Mouse (Mus musculus): Measurements from ENCODE around the gene Myh10.
"Not testable (repeated sequence)": the region's sequence is repeated elsewhere in the genome, so short reads cannot be mapped to it uniquely, and the experiment has no call there.

The Myh10 gene

DNA sequence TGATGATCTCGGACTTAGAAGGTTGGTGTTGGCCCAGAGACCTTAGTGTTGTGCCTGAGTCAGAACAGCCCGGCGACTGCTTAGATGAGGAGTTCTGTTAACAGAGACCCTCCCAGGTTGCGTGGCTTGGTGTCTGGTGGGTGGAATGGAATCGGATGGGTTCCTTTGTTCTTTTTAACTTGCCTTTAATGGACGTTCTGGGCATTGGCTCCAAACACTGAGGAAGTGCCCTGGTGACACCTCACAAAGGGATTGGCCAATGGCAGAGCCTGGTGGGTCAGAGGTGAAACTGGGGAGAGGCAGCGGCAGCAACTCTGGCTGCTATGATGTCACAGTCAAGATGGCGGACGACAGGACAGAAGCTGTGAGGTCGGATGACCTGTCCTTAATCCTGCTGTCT is 99.4 kb downstream of the Myh10 start:
- no peak for DNase-seq (ENCODE audit: extremely low spot score)

DNA sequence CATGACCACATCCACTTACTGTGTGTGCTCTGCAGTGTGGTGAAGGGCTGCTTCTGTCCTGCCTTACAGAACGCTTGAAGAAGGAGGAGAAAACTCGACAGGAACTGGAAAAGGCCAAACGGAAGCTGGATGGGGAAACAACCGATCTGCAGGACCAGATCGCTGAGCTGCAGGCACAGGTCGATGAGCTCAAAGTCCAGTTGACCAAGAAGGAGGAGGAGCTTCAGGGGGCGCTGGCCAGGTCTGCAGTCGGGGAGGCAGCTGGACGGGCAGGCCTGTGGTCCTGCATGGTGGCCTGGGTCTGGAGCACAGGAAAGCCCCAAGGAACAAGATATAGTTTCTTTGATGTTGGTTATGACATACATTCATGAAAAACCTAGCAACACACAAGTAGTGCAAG is 100.4 kb downstream of the Myh10 start:
- DNase-seq (ENCODE audit: extremely low spot score), result no peak

DNA sequence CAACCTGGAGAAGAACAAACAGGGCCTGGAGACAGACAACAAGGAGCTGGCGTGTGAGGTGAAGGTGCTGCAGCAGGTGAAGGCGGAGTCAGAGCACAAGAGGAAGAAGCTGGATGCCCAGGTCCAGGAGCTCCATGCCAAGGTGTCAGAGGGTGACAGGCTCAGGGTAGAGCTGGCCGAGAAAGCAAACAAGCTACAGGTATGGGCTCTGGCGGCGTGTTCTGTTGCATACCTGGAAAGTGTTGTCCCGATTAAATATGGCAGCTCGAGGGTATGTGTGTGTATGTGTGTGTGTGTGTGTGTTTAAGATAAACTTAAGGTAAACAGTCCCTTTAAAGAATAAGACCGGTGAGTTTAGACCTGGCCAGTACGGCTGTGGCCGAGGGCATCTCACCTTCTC is 106.9 kb downstream of the Myh10 start:
- DNase-seq (ENCODE audit: extremely low spot score), result no peak

DNA sequence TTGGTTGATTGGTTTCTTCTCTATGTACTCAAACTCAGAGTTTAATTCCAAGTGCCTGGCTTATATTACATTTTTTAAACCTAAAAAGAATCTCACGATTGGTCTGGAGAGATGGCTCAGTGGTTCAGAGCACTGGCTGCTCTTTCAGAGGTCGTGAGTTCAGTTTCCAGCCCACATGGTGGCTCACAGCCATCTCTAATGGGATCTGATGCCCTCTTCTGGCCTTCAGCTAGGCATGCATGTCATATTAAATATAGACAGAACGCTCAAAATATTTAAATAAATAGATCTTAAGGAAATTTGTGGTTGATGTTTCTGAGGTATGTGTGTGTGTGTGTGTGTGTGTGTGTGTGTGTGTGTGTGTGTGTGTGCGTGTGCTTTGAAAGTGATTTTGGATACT is 113.8 kb downstream of the Myh10 start:
- DNase-seq (ENCODE audit: extremely low spot score), result no peak

DNA sequence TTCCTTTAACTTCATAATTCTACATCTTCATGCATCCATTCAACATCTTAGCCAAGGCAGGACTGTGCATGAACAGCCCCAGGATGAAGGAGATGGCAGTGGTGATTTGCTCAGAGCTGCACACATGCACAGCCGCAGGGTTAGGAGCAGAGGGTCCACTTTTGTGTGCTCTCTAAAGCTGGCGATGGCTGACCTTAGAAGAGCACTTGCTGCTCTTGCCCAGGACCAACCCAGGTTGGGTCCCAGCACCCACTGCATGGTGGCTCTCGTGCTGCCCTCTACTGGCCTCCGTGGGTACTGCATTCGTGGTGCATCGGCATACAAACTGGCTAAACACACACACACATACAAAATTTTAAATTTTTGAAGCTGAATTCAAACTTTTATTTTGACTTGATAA is 116.4 kb downstream of the Myh10 start:
- DNase-seq (ENCODE audit: extremely low spot score), result peak; percentile 71

DNA sequence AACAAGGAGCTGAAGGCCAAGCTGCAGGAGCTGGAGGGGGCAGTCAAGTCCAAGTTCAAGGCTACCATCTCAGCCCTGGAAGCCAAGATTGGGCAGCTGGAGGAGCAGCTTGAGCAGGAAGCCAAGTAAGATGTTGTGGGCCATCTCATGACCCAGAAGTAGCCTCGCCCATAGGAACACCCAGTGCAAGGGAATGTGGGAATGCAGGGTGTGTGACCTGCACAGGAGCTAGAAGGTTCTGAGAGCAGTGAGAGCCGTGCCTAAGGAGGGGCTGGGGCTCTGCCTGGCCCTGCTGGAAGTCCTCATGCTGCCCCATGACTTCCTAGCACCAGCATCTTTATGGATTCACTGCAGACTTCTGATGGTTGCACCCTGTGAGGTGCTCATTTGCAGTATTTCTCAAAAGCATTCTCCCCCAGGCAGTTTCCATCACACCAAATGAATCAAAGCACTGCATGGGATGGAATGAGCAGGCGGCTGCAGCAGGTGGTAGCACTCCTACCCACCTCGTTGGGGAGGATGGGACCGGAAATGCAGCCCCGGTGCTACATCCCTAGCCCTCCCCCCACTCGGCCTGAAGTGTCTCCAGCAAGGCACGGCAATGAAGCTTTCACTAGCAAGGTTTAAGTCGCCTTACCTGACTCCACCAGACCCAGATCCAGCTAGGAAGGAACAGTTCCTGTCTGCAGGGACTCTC is 120.7 kb downstream of the Myh10 start:
- no peak for DNase-seq (ENCODE audit: extremely low spot score)

DNA sequence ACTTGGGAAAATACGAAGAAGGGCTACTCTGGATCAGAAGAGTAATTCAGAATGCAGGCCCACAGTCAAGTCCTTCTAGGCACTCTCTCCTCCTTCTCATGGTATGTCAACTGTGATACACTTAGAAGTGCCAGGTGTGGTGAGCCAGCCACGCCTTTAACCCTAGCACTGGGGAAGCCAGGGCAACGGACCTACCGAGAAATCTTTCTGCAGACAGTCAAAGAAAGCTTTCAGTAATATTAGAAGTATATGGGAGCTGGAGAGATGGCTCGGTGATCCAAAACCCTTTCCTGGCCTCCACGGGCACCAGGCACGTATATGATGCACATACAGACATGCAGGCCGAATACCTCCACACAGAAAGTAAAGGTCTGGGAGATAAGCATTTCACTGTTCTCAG is 127.1 kb downstream of the Myh10 start:
- no peak for DNase-seq (ENCODE audit: extremely low spot score)

DNA sequence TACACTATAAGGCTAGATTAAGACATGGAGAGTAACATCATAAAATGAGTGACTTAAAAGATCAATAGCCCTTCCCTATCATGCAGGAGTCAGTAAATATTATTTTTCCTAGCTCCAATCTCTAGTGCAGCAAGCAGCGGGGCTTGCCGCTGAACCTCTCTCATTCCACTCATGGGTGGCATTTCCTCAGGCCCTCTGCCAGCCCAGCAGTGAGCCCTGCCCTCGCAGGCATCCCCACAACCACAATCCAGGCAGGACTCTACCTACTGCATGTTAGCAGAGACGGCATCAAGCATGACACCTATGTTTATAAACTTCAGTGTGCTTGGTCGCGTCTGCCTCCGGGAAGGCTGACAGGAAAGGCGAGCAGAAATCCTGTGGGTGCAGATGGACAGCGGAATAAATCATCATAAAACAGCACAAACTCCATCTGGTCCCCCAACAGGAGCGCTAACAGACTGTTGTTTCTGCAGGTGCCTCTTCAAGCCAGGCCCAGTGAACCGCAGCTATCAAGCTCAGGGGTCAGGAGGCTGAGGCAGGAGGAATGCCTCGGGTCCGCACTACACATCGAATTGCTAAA is 128.0 kb downstream of the Myh10 start:
- DNase-seq (ENCODE audit: extremely low spot score), result no peak

DNA sequence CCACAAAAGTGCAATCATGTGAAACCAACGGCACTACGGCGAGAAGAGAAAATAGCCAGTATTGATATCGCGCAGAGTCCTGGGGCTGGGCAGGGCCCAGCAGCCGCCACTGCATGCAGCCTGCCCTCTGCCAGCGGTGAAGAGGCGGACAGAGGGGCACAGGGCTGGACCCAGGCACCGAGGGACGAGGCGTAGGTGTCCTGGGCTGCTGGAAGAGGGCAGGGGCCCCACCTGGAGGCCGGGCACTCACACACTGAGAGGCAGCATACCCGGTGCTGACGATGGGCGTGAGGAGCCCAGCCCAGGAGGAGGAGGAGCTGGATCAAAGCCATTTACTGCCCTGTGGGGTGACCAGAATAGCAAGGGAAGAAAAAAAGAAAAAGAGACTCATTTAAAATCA is 131.0 kb downstream of the Myh10 start:
- no peak for DNase-seq (ENCODE audit: extremely low spot score)

DNA sequence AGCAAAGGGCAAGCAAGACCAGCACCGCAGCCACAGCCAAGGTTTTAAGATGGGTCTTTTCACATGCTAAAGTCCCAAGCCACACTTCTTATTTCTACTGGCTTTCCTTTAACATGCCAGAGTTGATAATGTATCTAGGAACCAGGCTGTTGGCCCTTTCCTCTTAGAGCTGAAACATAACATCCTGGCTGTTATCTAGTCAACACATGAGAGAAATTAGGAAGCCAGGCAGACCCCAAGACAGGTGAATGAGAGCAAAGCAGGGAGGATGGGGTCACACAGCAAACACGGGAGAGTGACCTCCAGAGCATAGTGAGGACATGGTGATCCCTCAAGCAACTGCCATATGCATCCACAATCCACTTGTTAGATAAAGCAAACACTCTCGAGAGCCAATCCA is 135.4 kb downstream of the Myh10 start:
- DNase-seq (ENCODE audit: extremely low spot score), result no peak

DNA sequence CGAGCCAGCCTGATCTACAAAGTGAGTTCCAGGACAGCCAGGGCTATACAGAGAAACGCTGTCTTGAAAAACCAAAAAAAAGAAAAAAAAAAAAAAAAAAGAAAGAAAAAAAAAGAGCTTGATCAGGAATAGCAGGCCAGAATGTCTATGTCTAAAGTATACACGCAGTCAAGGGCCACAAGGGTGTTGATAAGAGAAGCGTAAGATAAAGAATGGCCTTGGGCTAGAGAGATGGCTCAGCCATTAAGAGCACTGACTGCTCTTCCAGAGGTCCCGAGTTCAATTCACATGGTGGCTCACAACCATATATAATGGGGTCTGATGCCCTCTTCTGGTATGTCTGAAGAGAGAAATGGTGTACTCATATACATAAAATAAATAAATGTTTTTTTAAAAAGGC is 140.2 kb downstream of the Myh10 start:
- DNase-seq (ENCODE audit: extremely low spot score), result not testable (repeated sequence)

DNA sequence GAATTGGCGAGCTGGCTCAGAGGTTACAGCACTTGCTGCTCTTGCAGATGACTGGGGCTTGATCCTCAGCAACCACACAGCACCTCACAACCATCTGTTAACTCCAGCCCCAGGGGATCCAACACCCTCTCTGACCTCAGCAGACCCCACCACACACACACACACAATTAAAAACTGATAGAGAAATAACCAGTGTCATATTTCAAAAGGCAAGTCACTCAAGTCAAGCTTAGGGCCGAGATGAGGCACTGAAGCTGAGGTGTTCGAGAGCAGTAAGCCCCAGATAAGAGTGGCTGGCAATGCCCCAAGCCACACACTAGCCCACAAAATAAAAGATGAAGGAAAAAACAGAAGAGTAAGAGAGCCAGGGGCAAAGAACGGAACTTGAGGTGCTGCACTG is 141.4 kb downstream of the Myh10 start:
- DNase-seq (ENCODE audit: extremely low spot score), result no peak

DNA sequence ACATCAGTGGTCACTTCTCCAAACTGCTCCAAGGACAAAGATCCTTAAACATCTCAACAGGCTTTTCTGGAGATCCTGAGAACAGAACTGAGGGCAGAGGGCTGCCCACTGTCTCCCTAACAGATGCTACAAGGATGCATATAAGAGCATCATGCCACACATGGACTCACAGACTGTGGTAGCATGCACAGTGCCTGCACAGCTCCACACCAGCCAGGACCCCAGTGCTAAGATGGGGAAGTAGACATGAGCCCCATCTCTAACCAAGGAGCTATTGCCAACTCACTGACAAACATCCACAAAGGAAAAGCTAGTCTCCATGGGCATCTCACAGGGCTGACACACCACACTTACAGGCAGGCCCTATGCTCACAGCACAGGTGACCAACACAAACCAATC is 142.2 kb downstream of the Myh10 start:
- DNase-seq (ENCODE audit: extremely low spot score), result no peak

DNA sequence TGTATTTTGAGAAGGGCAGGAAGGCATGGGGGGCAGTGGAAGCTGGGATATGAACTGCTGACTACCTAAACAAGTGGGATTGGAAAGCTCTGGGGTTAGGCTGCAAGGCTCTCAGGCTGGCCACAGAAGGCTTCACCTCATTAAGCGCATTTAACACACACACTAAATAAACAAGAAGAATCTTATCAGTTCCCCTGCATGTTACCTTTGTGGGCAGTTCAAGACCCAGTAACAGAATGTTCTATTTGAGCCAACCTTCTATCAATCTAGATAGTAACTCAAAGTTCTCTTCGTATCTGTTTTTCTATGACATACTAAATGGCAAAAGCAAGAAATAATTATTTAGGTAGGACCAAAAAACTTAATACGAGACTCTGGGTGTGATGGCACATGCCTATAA is 143.7 kb downstream of the Myh10 start:
- no peak for DNase-seq (ENCODE audit: extremely low spot score)

DNA sequence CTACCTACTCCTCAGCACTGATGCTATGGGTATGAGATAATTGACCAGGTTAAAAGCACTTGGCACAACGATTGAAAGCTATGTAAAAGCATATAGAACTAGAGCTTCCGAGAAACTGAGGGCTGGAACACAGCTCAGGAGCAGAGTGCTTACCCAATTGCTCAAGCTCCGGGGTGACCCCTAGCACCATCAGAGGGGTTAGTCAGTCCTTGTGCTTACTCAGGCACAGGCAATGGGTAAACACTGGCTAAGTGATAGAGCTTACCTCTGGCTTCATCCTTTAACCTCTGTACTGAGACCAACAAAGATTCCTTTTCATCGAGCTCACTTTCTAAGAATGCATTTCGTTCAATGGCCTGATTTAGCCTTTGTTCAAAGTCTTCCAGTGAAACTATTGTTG is 148.2 kb downstream of the Myh10 start:
- no peak for DNase-seq (ENCODE audit: extremely low spot score)

DNA sequence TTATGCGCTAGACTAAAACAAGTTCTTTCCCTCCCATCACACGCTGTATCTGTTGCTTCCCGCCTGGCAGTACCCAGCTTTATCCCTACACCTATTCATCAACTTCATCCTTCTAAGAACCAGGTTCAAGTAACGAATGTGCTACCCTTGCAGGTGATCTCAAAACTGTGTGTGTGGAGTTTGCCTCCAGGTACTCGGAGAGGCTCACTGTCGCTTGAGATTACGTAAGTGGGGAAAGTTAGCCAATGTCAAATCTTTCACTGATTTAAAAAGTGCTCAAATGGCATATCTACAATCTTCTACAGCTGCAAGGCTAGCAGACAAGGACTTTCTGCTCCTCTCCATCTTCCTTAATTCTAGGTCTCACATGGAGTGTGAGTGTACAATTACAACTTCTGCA is 159.5 kb downstream of the Myh10 start:
- no peak for DNase-seq (ENCODE audit: extremely low spot score)

DNA sequence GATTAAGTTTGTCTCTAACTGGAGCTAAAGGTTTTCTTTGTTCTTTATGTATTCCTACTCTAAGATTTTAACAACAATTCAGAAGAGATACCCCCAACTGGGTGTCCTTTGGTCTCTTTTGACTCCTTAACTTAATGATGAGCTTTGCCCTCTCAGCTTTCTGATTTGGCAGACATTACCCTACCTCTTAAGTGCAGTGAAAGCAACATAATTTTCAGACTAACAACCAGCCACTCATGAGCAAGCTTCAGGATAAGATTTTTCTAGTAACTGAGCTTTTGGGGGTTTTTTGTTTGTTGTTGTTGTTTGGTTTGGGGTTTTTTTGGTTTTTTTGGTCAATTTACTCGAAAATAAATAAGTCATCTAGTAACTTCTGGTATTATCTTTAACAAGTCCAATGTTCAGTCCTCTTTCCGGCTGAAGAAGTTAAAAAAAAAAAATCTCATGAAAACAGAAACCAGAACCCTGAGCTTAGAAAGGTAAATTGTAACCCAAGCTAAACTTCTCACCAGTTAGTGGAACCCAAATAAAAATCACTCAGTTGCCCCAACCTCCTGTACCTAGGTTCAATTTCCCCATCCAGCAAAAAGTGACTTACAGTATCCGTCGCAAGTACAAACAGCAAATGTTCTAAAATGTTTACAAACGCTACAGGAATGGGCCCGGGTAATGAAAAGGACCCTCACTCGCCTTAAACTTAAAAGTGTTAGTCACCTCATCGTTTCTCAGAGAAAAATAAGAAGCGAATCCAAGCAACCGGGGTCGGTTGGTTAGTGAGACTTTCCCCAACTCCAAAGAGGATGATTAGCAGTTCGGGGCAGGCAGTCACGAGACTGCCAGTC is 160.5 kb downstream of the Myh10 start:
- no peak for DNase-seq (ENCODE audit: extremely low spot score)

DNA sequence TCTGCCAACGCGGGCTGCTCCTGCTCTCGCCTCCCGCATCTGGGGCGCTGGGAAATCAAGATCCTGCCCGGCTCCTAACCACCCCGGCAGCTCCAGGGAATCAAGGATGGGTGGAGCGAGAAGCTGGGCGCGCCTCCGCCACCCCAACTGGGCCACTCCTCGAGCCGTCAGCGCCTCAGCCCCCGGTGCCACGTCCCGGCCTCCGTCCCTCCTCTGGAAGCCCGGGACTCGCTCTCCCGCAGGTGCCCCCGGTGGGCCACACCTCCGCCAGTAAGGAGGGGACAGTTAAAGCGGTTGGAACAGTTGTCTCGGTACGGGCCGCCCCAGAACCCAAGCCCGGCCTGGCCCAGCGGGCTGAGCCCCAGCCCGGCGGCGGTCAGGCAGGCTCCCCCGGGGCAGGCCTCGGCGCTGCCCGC is 161.1 kb downstream of the Myh10 start:
- no peak for DNase-seq (ENCODE audit: extremely low spot score)

DNA sequence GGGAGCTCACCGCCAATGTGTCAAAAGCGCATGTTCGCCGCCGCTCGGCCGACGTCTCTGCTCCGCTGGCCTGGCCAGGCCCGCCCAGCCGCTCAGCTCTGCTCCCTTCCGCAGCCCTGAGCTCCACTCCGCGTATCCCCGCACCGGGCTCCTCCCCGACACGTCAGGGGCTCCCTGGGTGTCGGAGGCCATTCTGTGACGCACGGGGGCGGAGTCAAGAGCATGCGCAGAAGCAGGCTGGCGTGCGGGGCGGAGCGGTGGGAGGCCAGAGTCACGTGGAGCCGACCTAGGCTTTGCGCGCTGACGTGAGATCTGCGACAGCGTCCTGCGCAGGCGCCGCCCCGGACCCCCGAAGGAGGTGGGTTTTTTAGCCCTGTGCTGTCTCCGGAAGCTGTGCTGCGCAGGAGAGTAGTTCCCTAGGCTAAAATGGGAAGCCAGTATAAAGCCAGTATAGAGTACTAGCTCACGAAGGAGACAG is 161.6 kb downstream of the Myh10 start:
- peak; percentile 100 for DNase-seq (ENCODE audit: extremely low spot score)

DNA sequence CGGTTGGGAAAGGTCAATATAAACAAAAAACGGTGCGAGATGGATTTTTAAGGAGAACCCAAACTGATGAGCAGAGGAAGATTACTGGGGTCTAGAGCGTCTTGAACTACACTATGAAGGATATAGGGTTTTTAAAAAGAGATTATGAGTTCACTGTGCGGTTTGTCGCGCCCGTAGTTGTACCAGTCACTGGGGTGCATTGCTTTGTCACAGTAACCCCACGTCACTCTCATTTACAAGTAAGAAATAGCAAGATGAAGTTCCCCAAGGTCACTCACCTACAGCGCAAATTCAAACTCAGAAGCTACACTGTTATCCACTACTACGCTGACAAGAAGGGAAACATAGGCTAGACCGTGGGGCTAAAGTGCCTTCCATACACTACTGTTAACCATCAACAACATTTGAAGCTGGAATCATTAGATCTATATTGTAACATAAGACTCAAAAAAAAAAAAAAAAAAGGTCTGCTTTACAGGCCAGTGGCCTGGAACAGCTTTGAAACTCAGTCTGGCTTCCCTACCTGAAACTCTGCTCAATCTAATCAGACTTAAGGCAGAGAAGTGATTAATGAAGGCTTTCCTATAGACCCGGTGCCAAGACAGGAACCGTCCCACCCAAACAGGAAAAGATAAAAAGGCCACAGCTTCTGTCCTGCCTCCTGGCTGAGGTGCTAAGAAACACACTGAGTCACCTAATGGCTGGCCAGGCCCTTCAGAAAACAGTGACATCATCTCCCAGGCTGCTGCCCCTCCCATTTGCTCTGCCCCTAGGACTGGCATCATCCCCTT is 162.4 kb downstream of the Myh10 start:
- DNase-seq (ENCODE audit: extremely low spot score), result no peak

DNA sequence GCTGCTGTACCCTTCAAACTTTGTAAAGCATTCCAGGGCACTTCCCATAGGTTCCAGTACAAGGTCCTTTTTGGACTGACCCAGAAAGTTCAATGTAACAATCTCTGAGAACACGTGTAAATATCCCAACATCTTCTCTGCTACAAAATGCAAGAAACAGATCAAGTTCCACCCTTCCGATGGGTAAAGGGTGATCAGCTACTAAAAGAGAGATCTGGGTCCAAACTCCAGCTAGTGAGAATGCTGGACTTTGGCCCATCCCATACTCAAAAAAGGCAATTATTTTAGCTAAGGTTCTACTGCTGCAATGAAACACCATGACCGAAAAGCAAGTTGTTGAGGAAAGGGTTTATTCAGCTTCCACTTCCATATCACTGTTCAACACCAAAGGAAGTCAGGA is 163.3 kb downstream of the Myh10 start:
- no peak for DNase-seq (ENCODE audit: extremely low spot score)

DNA sequence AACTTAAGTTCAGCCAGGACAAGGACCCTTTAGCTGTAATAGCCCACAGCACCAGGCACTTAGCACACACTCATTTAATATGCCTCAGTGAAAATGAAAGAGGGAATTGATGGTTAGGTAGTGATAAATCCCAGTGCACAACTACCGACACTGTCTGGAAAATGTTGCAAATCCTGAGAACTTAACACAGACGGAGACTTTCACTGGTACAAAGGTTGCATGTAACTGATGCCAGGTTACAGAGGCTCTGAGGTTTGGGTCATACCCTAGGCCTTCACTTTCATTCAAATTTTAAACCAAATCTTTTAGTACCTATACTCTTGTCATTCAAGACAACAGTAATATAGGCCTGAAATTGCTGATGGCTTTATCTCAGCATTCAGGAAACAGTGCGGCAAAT is 166.0 kb downstream of the Myh10 start:
- DNase-seq (ENCODE audit: extremely low spot score), result no peak
